Mouse (Mus musculus) neutrophil, adult 59 days (primary cell): ENCODE data around the gene Sap30. TPM values are rescaled to one million over a fixed set of nuclear protein-coding genes. Genes with fewer than 3 reads are reported as not detected.

Source experiments
- total RNA-seq, 2 experiments: library from RNA; stranded (reverse); gene quantifications; 1 replicate in 1 of 2; 2 replicates in 1 of 2; pipeline ENCODE4 v1.2.4; 2023

The Sap30 gene
- 10 to 100 TPM; 44.6 to 56.8 TPM for total RNA-seq

GRCm38 (mm10) chr8:57487441-57488155 lies at the start of gene Sap30:
Sap30 (minus strand) TSS chr8:57487860.

GRCm38 (mm10) chr8:57511316-57512118 lies 23.9 kb upstream of the Sap30 start, which contains the start of gene Hmgb2:
Hmgb2 (plus strand) TSS chr8:57511907.

GRCm38 (mm10) chr8:57455765-57456164 lies 31.9 kb downstream of the Sap30 start, which contains the start of gene Scrg1:
Scrg1 (plus strand) TSS chr8:57455923.

Other genes with a start within 250 kb of the Sap30 start
- not detected for gene Hand2, start 166.9 kb downstream of the Sap30 start, total RNA-seq
- gene Scrg1, start 31.9 kb downstream of the Sap30 start, total RNA-seq, result 10 to 100 TPM; 31.3 to 42.3 TPM
- gene Hmgb2, start 24.0 kb upstream of the Sap30 start, total RNA-seq, result 100 to 1,000 TPM; 848 to 870 TPM
- 1 to 10 TPM; 7.8 to 9.9 TPM for gene Galnt7, start 165.2 kb upstream of the Sap30 start, total RNA-seq